In the genomic region with DNA sequence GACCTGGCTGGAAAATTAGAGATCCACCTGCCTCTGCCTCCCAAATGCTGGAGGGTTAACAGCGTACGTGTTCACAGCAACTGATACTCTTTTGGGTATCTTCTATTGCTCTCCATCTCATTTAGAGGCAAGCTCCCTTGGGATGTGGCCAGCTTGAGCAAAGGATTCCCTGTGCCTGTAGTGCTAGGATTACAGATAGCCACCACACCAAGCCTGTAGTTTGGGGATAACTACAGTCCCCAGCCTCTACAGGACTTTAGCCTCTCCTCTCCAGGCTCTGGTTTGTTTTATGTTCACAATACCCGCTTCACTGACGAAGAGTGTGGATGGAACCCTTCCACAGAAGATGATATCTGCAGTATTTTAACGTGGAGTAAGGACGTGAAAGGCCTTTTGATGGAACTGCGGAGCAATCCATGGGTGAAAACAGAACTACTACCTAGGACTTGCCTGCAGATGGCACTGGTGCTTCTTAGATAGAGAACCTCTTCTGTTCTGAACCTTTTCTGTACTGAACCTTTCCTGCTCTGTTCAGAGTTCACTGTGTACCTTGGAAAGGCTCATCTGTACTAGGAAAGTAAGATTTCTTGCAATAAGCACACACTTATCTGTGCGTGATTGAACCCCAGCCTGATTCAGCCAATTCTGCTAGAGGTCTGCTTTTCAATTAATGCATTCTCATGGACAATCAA, we compare ENCODE assay signal across 8 mouse cellular contexts.
DNase-seq lines count a peak whose midpoint lies in the region; ATAC-seq and TF ChIP-seq lines count a peak whose summit lies in the region.

No protein-coding gene starts in this region.

- DNase-seq in forebrain, embryonic 11.5 days (ENCODE audit: low spot score) = no peak
- no peak for DNase-seq in forebrain, embryonic 10.5 days (ENCODE audit: extremely low spot score, low spot score)
- peak; percentile 4 for DNase-seq in adrenal gland, postnatal 25 days
- DNase-seq in limb, embryonic 14.5 days (ENCODE audit: low spot score) = peak; percentile 76
- DNase-seq in spleen, adult 18-20 months = no peak

- no peaks in the 10 kb centered on the region for H3K4me1 ChIP-seq in forebrain, embryonic 11.5 days (replicated peaks; ENCODE audit: control insufficient read depth, insufficient read depth, low read length)
- no peaks in the 10 kb centered on the region for H3K4me1 ChIP-seq in forebrain, embryonic 10.5 days
- H3K4me1 ChIP-seq in forebrain, embryonic 13.5 days = no peaks in the 10 kb centered on the region
- no peaks in the 10 kb centered on the region for H3K4me1 ChIP-seq in kidney, embryonic 15.5 days
- no peaks in the 10 kb centered on the region for H3K4me1 ChIP-seq in limb, embryonic 14.5 days (ENCODE audit: control insufficient read depth, insufficient read depth, low read length)
- H3K4me1 ChIP-seq in stomach, embryonic 16.5 days (ENCODE audit: control insufficient read depth, insufficient read depth, low read length) = no peaks in the 10 kb centered on the region

- H3K9ac ChIP-seq in forebrain, embryonic 11.5 days (ENCODE audit: low read length) = no peak overlapping the region
- no peak overlapping the region for H3K9ac ChIP-seq in forebrain, embryonic 13.5 days
- H3K9ac ChIP-seq in kidney, embryonic 15.5 days = no peak overlapping the region
- no peak overlapping the region for H3K9ac ChIP-seq in limb, embryonic 14.5 days (ENCODE audit: low read depth, low read length, severe bottlenecking)
- H3K9ac ChIP-seq in stomach, embryonic 16.5 days (ENCODE audit: low read length) = no peak overlapping the region

- no peaks in the 10 kb centered on the region for H3K36me3 ChIP-seq in forebrain, embryonic 11.5 days (ENCODE audit: control insufficient read depth, insufficient read depth, low read length)
- H3K36me3 ChIP-seq in forebrain, embryonic 10.5 days (replicated peaks) = no peaks in the 10 kb centered on the region
- no peaks in the 10 kb centered on the region for H3K36me3 ChIP-seq in forebrain, embryonic 13.5 days (ENCODE audit: poor library complexity, severe bottlenecking)
- H3K36me3 ChIP-seq in kidney, embryonic 15.5 days = no peaks in the 10 kb centered on the region
- no peaks in the 10 kb centered on the region for H3K36me3 ChIP-seq in limb, embryonic 14.5 days (ENCODE audit: control insufficient read depth, insufficient read depth, low read length)
- H3K36me3 ChIP-seq in stomach, embryonic 16.5 days (ENCODE audit: control insufficient read depth, insufficient read depth, low read length) = no peaks in the 10 kb centered on the region

- no peaks in the 10 kb centered on the region for H3K9me3 ChIP-seq in forebrain, embryonic 11.5 days (ENCODE audit: control insufficient read depth, low read length)
- no peaks in the 10 kb centered on the region for H3K9me3 ChIP-seq in forebrain, embryonic 10.5 days
- no peaks in the 10 kb centered on the region for H3K9me3 ChIP-seq in forebrain, embryonic 13.5 days (replicated peaks)
- no peaks in the 10 kb centered on the region for H3K9me3 ChIP-seq in kidney, embryonic 15.5 days (replicated peaks)
- H3K9me3 ChIP-seq in limb, embryonic 14.5 days (ENCODE audit: control insufficient read depth, low read length) = no peaks in the 10 kb centered on the region
- H3K9me3 ChIP-seq in stomach, embryonic 16.5 days (replicated peaks; ENCODE audit: control insufficient read depth, low read length) = no peaks in the 10 kb centered on the region

- no peak overlapping the region for H3K4me2 ChIP-seq in forebrain, embryonic 11.5 days (ENCODE audit: low read depth, low read length, severe bottlenecking)
- H3K4me2 ChIP-seq in forebrain, embryonic 13.5 days = no peak overlapping the region
- no peak overlapping the region for H3K4me2 ChIP-seq in kidney, embryonic 15.5 days
- no peak overlapping the region for H3K4me2 ChIP-seq in limb, embryonic 14.5 days (replicated peaks; ENCODE audit: low read depth, low read length, severe bottlenecking)
- no peak overlapping the region for H3K4me2 ChIP-seq in stomach, embryonic 16.5 days (ENCODE audit: low read depth, low read length)

- H3K27ac ChIP-seq in forebrain, embryonic 11.5 days (ENCODE audit: low read depth, low read length) = no peak overlapping the region
- no peak overlapping the region for H3K27ac ChIP-seq in forebrain, embryonic 10.5 days
- no peak overlapping the region for H3K27ac ChIP-seq in forebrain, embryonic 13.5 days
- H3K27ac ChIP-seq in kidney, embryonic 15.5 days = no peak overlapping the region
- no peak overlapping the region for H3K27ac ChIP-seq in limb, embryonic 14.5 days (replicated peaks; ENCODE audit: low read depth, low read length)
- H3K27ac ChIP-seq in stomach, embryonic 16.5 days (ENCODE audit: low read length) = no peak overlapping the region

- no peaks in the 10 kb centered on the region for H3K27me3 ChIP-seq in forebrain, embryonic 11.5 days (ENCODE audit: control insufficient read depth, insufficient read depth, low read length)
- H3K27me3 ChIP-seq in forebrain, embryonic 10.5 days (ENCODE audit: poor library complexity, severe bottlenecking) = no peaks in the 10 kb centered on the region
- no peaks in the 10 kb centered on the region for H3K27me3 ChIP-seq in forebrain, embryonic 13.5 days
- no peaks in the 10 kb centered on the region for H3K27me3 ChIP-seq in kidney, embryonic 15.5 days
- no peaks in the 10 kb centered on the region for H3K27me3 ChIP-seq in limb, embryonic 14.5 days (ENCODE audit: control insufficient read depth, insufficient read depth, low read length)
- H3K27me3 ChIP-seq in stomach, embryonic 16.5 days (ENCODE audit: control insufficient read depth, insufficient read depth, low read length) = no peaks in the 10 kb centered on the region

- 47% methylated on average over 8 of the region's 8 CpGs for WGBS in forebrain, embryonic 11.5 days
- 52% methylated on average over 8 of the region's 8 CpGs for WGBS in forebrain, embryonic 10.5 days
- 50% methylated on average over 8 of the region's 8 CpGs for WGBS in forebrain, embryonic 13.5 days
- 51% methylated on average over 8 of the region's 8 CpGs for WGBS in kidney, embryonic 15.5 days
- WGBS in limb, embryonic 14.5 days = 46% methylated on average over 8 of the region's 8 CpGs
- 41% methylated on average over 8 of the region's 8 CpGs for WGBS in stomach, embryonic 16.5 days

- H3K4me3 ChIP-seq in forebrain, embryonic 11.5 days (ENCODE audit: low read depth, low read length) = no peak overlapping the region
- no peak overlapping the region for H3K4me3 ChIP-seq in forebrain, embryonic 10.5 days
- no peak overlapping the region for H3K4me3 ChIP-seq in forebrain, embryonic 13.5 days
- H3K4me3 ChIP-seq in kidney, embryonic 15.5 days (replicated peaks) = no peak overlapping the region
- no peak overlapping the region for H3K4me3 ChIP-seq in limb, embryonic 14.5 days (replicated peaks; ENCODE audit: low read length)
- no peak overlapping the region for H3K4me3 ChIP-seq in stomach, embryonic 16.5 days (replicated peaks; ENCODE audit: low read length)

- peak; percentile 75 for ATAC-seq in forebrain, embryonic 11.5 days (replicated peaks; ENCODE audit: low FRiP score)
- peak; percentile 90 for ATAC-seq in forebrain, embryonic 13.5 days
- ATAC-seq in kidney, embryonic 15.5 days (replicated peaks; ENCODE audit: low FRiP score) = peak; percentile 82; the same call in 1 of the 2 replicates
- ATAC-seq in limb, embryonic 14.5 days (ENCODE audit: low FRiP score, low read depth) = peak; percentile 79
- ATAC-seq in stomach, embryonic 16.5 days (ENCODE audit: insufficient read depth, low FRiP score) = peak; percentile 73; the same call in 1 of the 2 replicates

- no peak for TF ChIP-seq POLR2A in limb, embryonic 14.5 days (IDR thresholded peaks at IDR 0.05; ENCODE audit: borderline replicate concordance, extremely low read depth, insufficient read depth, insufficient read length)

Comparison
In these comparisons a context has a peak if more than half of its experiments do, and no peak if none do; other contexts are left out.
1. DNase-seq: peak in adrenal gland, postnatal 25 days (single experiment) and limb, embryonic 14.5 days (single experiment); none in forebrain, embryonic 11.5 days (single experiment), forebrain, embryonic 10.5 days (single experiment) and spleen, adult 18-20 months (0 of 2).
2. Peak in every context shown above with its lines, with median percentiles within 50 percentile points of each other: ATAC-seq.